1 mouse cellular context compared by ENCODE assay signal in the genomic region with DNA sequence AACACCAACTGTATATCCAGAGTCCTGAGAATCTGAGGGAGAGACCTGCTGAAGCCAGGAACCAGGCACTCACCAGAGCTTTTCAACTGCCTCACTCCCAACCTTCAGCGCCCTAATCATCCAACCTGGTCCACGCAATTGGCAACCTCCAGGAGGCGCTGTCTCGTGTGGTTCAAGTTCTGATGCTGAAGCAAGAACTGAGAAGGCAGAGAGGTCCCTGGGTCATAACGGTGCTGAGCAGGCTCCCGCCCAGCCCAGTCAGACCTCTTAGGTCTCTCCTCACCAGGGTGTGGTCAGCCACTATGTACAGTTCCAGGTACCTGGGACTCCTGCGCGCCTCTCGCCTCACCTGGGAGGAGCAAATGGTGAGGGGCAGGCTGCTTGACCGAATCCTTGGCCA.
TF ChIP-seq lines count a peak whose summit lies in the region.

No protein-coding gene starts in this region.

TF ChIP-seq in MEL, 35 proteins besides CTCF, POLR2A, EP300 and RAD21:
- no peak for TF ChIP-seq NRF1 (IDR thresholded peaks at IDR 0.05; ENCODE audit: insufficient read depth, low read depth, low read length, poor library complexity, severe bottlenecking)
- peak; percentile 68 for TF ChIP-seq SMC3 (IDR thresholded peaks at IDR 0.05; ENCODE audit: low read depth, low read length)
- peak; percentile 24; the same call in 1 of the 2 replicates for TF ChIP-seq ZC3H11A (IDR thresholded peaks at IDR 0.05; ENCODE audit: low read depth, low read length)
